In the genomic region with DNA sequence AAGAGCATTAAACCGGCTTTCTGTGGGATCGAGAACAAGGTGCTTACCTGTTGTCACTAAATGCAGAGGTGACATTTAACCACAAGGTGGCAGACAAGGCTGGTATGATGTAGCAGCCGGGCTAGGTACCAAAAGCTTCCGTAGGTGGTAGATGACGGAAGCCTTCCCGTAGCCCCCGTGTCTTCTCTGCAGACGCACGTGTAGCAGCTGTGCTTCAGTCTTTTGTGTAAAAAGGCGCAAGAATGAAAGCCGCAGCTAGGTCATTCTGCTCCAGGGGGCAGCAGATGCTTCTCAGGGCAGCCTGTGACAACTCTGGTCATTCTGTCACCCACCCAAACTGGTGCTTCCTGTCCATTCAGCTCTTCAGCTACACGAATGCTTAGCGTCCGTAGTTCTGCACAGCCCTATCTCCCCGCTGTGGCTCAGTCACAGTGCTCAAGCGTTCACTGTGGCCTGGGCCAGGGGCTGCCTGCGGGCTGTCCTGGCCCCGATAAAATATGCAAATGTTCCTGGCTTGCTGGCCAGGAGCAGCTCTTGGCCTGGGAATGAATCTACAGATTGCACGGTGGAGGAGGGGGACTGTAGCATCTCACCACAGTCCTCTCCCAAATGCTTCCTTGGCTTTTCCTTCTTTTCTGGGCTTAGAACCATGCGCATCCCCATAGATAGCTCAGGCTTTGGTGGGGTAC, we compare ENCODE assay signal across 7 mouse cellular contexts. TPM values are rescaled to one million over a fixed set of nuclear protein-coding genes. Genes with fewer than 3 reads are reported as not detected.
DNase-seq lines count a peak whose midpoint lies in the region; ATAC-seq lines count a peak whose summit lies in the region.

No protein-coding gene starts in this region.

- peak; percentile 82 for ATAC-seq in forebrain, embryonic 15.5 days (replicated peaks)
- ATAC-seq in intestine, embryonic 14.5 days (replicated peaks; ENCODE audit: low FRiP score, low TSS enrichment, low read depth), result peak; percentile 56; the same call in 1 of the 2 replicates
- ATAC-seq in midbrain, embryonic 12.5 days (ENCODE audit: low FRiP score, low read depth), result peak; percentile 49; the same call in 1 of the 2 replicates
- no peak; the same call in 1 of the 2 replicates for ATAC-seq in stomach, embryonic 14.5 days (ENCODE audit: insufficient number of reproducible peaks, insufficient read depth, low FRiP score, low read depth)

- peak overlapping the region; percentile 69 for H3K4me2 ChIP-seq in forebrain, embryonic 15.5 days (replicated peaks)
- H3K4me2 ChIP-seq in intestine, embryonic 14.5 days (ENCODE audit: low read length), result peak overlapping the region; percentile 60
- H3K4me2 ChIP-seq in midbrain, embryonic 12.5 days (replicated peaks), result peak overlapping the region; percentile 68
- peak overlapping the region; percentile 55 for H3K4me2 ChIP-seq in stomach, embryonic 14.5 days (replicated peaks; ENCODE audit: low read depth, low read length)

- peaks cover 25% of the 10 kb centered on the region for H3K4me1 ChIP-seq in forebrain, embryonic 15.5 days
- peaks cover 13% of the 10 kb centered on the region for H3K4me1 ChIP-seq in intestine, embryonic 14.5 days (replicated peaks; ENCODE audit: control insufficient read depth, insufficient read depth, low read length)
- H3K4me1 ChIP-seq in midbrain, embryonic 12.5 days, result peaks cover 18% of the 10 kb centered on the region
- H3K4me1 ChIP-seq in stomach, embryonic 14.5 days (ENCODE audit: control insufficient read depth, insufficient read depth, low read length), result peaks cover 12% of the 10 kb centered on the region

- peak overlapping the region; percentile 66 for H3K27ac ChIP-seq in forebrain, embryonic 15.5 days (replicated peaks)
- H3K27ac ChIP-seq in intestine, embryonic 14.5 days (ENCODE audit: low read depth), result no peak overlapping the region
- H3K27ac ChIP-seq in midbrain, embryonic 12.5 days (replicated peaks), result peak overlapping the region; percentile 62
- H3K27ac ChIP-seq in stomach, embryonic 14.5 days (ENCODE audit: low read length), result no peak overlapping the region

- WGBS in forebrain, embryonic 15.5 days, result 5% methylated on average over 20 of the region's 20 CpGs
- WGBS in intestine, embryonic 14.5 days, result 7% methylated on average over 20 of the region's 20 CpGs
- WGBS in midbrain, embryonic 12.5 days, result 5% methylated on average over 20 of the region's 20 CpGs
- WGBS in stomach, embryonic 14.5 days, result 6% methylated on average over 20 of the region's 20 CpGs

- intact Hi-C loops in left cerebral cortex, postnatal 4 days (cut with DNase I), result no loop called here

- no peaks in the 10 kb centered on the region for H3K27me3 ChIP-seq in forebrain, embryonic 15.5 days
- no peaks in the 10 kb centered on the region for H3K27me3 ChIP-seq in intestine, embryonic 14.5 days (replicated peaks; ENCODE audit: control insufficient read depth, insufficient read depth, low read length)
- peaks cover 33% of the 10 kb centered on the region for H3K27me3 ChIP-seq in midbrain, embryonic 12.5 days
- no peaks in the 10 kb centered on the region for H3K27me3 ChIP-seq in stomach, embryonic 14.5 days (ENCODE audit: control insufficient read depth, insufficient read depth, low read length)

- H3K9ac ChIP-seq in forebrain, embryonic 15.5 days (replicated peaks), result peak overlapping the region; percentile 47
- no peak overlapping the region; the same call in 1 of the 2 replicates for H3K9ac ChIP-seq in intestine, embryonic 14.5 days (ENCODE audit: low read length)
- peak overlapping the region; percentile 48 for H3K9ac ChIP-seq in midbrain, embryonic 12.5 days (replicated peaks)
- no peak overlapping the region for H3K9ac ChIP-seq in stomach, embryonic 14.5 days (replicated peaks; ENCODE audit: low read depth, low read length)

- peak overlapping the region; percentile 35 for H3K4me3 ChIP-seq in forebrain, embryonic 15.5 days
- H3K4me3 ChIP-seq in intestine, embryonic 14.5 days (ENCODE audit: low read depth, low read length), result peak overlapping the region; percentile 23; the same call in 1 of the 2 replicates
- peak overlapping the region; percentile 39 for H3K4me3 ChIP-seq in midbrain, embryonic 12.5 days
- peak overlapping the region; percentile 13; the same call in 1 of the 2 replicates for H3K4me3 ChIP-seq in stomach, embryonic 14.5 days (ENCODE audit: low read depth, low read length)

- H3K9me3 ChIP-seq in forebrain, embryonic 15.5 days, result no peaks in the 10 kb centered on the region
- H3K9me3 ChIP-seq in intestine, embryonic 14.5 days (ENCODE audit: control insufficient read depth, low read length), result no peaks in the 10 kb centered on the region
- H3K9me3 ChIP-seq in midbrain, embryonic 12.5 days, result no peaks in the 10 kb centered on the region
- no peaks in the 10 kb centered on the region for H3K9me3 ChIP-seq in stomach, embryonic 14.5 days (ENCODE audit: control insufficient read depth, low read depth, low read length)

- peak; percentile 61 for DNase-seq in NIH3T3 (ENCODE audit: low read depth)
- DNase-seq in c-Kit-positive CD71-positive TER-119-negative erythroid progenitor cells, embryonic 14.5 days (ENCODE audit: low read depth), result peak; percentile 25
- DNase-seq in intestine, embryonic 14.5 days (ENCODE audit: low spot score), result peak; percentile 77
- peak; percentile 83 for DNase-seq in left cerebral cortex, postnatal 4 days

- no peaks in the 10 kb centered on the region for H3K36me3 ChIP-seq in forebrain, embryonic 15.5 days
- no peaks in the 10 kb centered on the region for H3K36me3 ChIP-seq in intestine, embryonic 14.5 days (ENCODE audit: control insufficient read depth, insufficient read depth, low read length)
- H3K36me3 ChIP-seq in midbrain, embryonic 12.5 days, result no peaks in the 10 kb centered on the region
- no peaks in the 10 kb centered on the region for H3K36me3 ChIP-seq in stomach, embryonic 14.5 days (ENCODE audit: control insufficient read depth, insufficient read depth, low read length)

RNA-seq across cellular contexts. Expression of gene Adam11, which starts 21.8 kb away (rescaled TPM):
- polyA plus RNA-seq in forebrain, embryonic 15.5 days (2015; fragmentation: Nextera tagmentation; extraction: Ambion mirVana), result 22.1 and 25.6 TPM in 2 replicates
- polyA plus RNA-seq in intestine, embryonic 14.5 days (2014; fragmentation: Nextera tagmentation; extraction: Ambion mirVana), result 4.9 and 5.8 TPM in 2 replicates
- 100 to 1,000 TPM; 103 to 110 TPM for total RNA-seq in left cerebral cortex, postnatal 4 days (2021)
- polyA plus RNA-seq in midbrain, embryonic 12.5 days (2016; fragmentation: Nextera tagmentation; extraction: Ambion mirVana), result 24.1 and 28.8 TPM in 2 replicates
- 5.5 and 6.8 TPM in 2 replicates for polyA plus RNA-seq in stomach, embryonic 14.5 days (2014; fragmentation: Nextera tagmentation; extraction: Ambion mirVana)

RNA-seq across cellular contexts. Expression of gene Ccdc43, which starts 41.8 kb away (rescaled TPM):
- 44.9 and 48.3 TPM in 2 replicates for polyA plus RNA-seq in forebrain, embryonic 15.5 days (2015; fragmentation: Nextera tagmentation; extraction: Ambion mirVana)
- polyA plus RNA-seq in intestine, embryonic 14.5 days (2014; fragmentation: Nextera tagmentation; extraction: Ambion mirVana), result 43.5 and 43.6 TPM in 2 replicates
- 10 to 100 TPM; 32.8 to 34.5 TPM for total RNA-seq in left cerebral cortex, postnatal 4 days (2021)
- polyA plus RNA-seq in midbrain, embryonic 12.5 days (2016; fragmentation: Nextera tagmentation; extraction: Ambion mirVana), result 47.9 and 56.3 TPM in 2 replicates
- polyA plus RNA-seq in stomach, embryonic 14.5 days (2014; fragmentation: Nextera tagmentation; extraction: Ambion mirVana), result 39.5 and 47.1 TPM in 2 replicates

Comparison
In these comparisons a context has a peak if more than half of its experiments do, and no peak if none do; other contexts are left out.
1. DNase-seq: peak in every context shown above with its lines; median percentile 83 in left cerebral cortex, postnatal 4 days; 77 in intestine, embryonic 14.5 days; 61 in NIH3T3; 25 in c-Kit-positive CD71-positive TER-119-negative erythroid progenitor cells, embryonic 14.5 days.
2. H3K27ac ChIP-seq: peak in forebrain, embryonic 15.5 days (single experiment) and midbrain, embryonic 12.5 days (single experiment); none in intestine, embryonic 14.5 days (single experiment) and stomach, embryonic 14.5 days (single experiment).
3. H3K9ac ChIP-seq: peak in forebrain, embryonic 15.5 days (single experiment) and midbrain, embryonic 12.5 days (single experiment); none in intestine, embryonic 14.5 days (single experiment) and stomach, embryonic 14.5 days (single experiment).
4. Peak in every context shown above with its lines, with median percentiles within 50 percentile points of each other: H3K4me2 ChIP-seq and H3K4me3 ChIP-seq.